In genomic region chr4:109234185-109234584, GRCm38 (mm10) we compare ENCODE assay signal across 16 mouse cellular contexts. TPM values are rescaled to one million over a fixed set of nuclear protein-coding genes. Genes with fewer than 3 reads are reported as not detected.
"Had no signal": no experiment of that assay in that cellular context is flagged by ENCODE, and none has a peak within 500 bp of the region (broad histone marks: within the 10 kb centered on the region; RNA-seq: fewer than 3 reads in every experiment).

Calr4 (plus strand) TSS chr4:109234485.

- H3K27me3 ChIP-seq: kidney, embryonic 15.5 days; liver, embryonic 15.5 days; midbrain, embryonic 15.5 days had no signal

- ATAC-seq: intestine, embryonic 16.5 days; lung, postnatal 0 days; midbrain, embryonic 15.5 days had no signal

- H3K4me1 ChIP-seq: liver, embryonic 15.5 days had no signal

- H3K27ac ChIP-seq: kidney, embryonic 15.5 days; limb, embryonic 10.5 days; liver, embryonic 15.5 days; midbrain, embryonic 10.5 days; midbrain, embryonic 15.5 days had no signal

- DNase-seq: kidney, postnatal 25 days; lung, adult 2 months; lung, postnatal 4 days; retina, postnatal 1 day; right cerebral cortex, postnatal 4 days; spleen, adult 18-20 months; thymus, postnatal 4 days had no signal

- H3K4me3 ChIP-seq: kidney, embryonic 15.5 days; limb, embryonic 10.5 days; liver, embryonic 15.5 days; midbrain, embryonic 10.5 days; midbrain, embryonic 15.5 days had no signal

- H3K36me3 ChIP-seq: kidney, embryonic 15.5 days; limb, embryonic 10.5 days; liver, embryonic 15.5 days; midbrain, embryonic 10.5 days; midbrain, embryonic 15.5 days had no signal

- H3K9ac ChIP-seq: kidney, embryonic 15.5 days; liver, embryonic 15.5 days; midbrain, embryonic 15.5 days had no signal

- H3K4me2 ChIP-seq: kidney, embryonic 15.5 days; liver, embryonic 11.5 days; liver, embryonic 15.5 days; midbrain, embryonic 15.5 days had no signal

- H3K9me3 ChIP-seq: kidney, embryonic 15.5 days; limb, embryonic 10.5 days; liver, embryonic 15.5 days; midbrain, embryonic 10.5 days; midbrain, embryonic 15.5 days had no signal

RNA-seq across cellular contexts. Expression of gene Calr4, which starts in this region (rescaled TPM):
- polyA plus RNA-seq: kidney, adult 2 months; limb, embryonic 10.5 days; liver, embryonic 15.5 days had no signal
